Mouse (Mus musculus) G1E (cell line): Measurements from ENCODE around the gene 2310022B05Rik. TPM values are rescaled to one million over a fixed set of nuclear protein-coding genes. Genes with fewer than 3 reads are reported as not detected.

Experiments
- ATAC-seq: 2 replicates; pipeline ENCODE4 v1.8.0; 2016; ENCODE audit warnings: mild to moderate bottlenecking; ENCODE audit not compliant: insufficient number of reproducible peaks, poor library complexity, low FRiP score, severe bottlenecking; ENCODE audit errors: extremely low read depth
- DNase-seq: peaks from one replicate; pipeline ENCODE4 v3.0.0; 2012; ENCODE audit warnings: low spot score
- H3K27me3 ChIP-seq: 2 replicates; pipeline ENCODE4 v1.6.1; 2012; ENCODE audit warnings: mild to moderate bottlenecking, low read length, inconsistent platforms; ENCODE audit not compliant: insufficient read depth
- H3K36me3 ChIP-seq: replicated peaks from 2 replicates; pipeline ENCODE3; 2012; ENCODE audit warnings: mild to moderate bottlenecking, inconsistent platforms
- H3K4me1 ChIP-seq: 2 replicates; pipeline ENCODE4 v1.6.1; 2012; ENCODE audit warnings: low read depth, low read length, inconsistent platforms, mixed read lengths; ENCODE audit not compliant: insufficient read depth
- H3K4me3 ChIP-seq: 2 replicates; pipeline ENCODE4 v1.5.1; 2012; ENCODE audit warnings: low read depth, mild to moderate bottlenecking, inconsistent platforms, low read length, moderate library complexity, mixed read lengths
- H3K9me3 ChIP-seq: replicated peaks from 2 replicates; pipeline ENCODE4 v1.6.1; 2012; ENCODE audit warnings: inconsistent platforms
- CTCF ChIP-seq: IDR thresholded peaks from 2 replicates; pipeline ENCODE4 v1.5.1; 2012; ENCODE audit warnings: low read depth, low read length, inconsistent platforms, mixed read lengths
- GATA1 ChIP-seq: IDR thresholded peaks from 2 replicates; pipeline ENCODE4 v1.6.1; 2012; ENCODE audit warnings: borderline replicate concordance, low read length, inconsistent platforms, mixed read lengths
- GATA2 ChIP-seq: IDR thresholded peaks from 2 replicates; pipeline ENCODE4 v1.6.1; 2012; ENCODE audit warnings: low read depth, low read length, inconsistent platforms, borderline replicate concordance
- POLR2AphosphoS5 ChIP-seq: IDR thresholded peaks from 2 replicates; pipeline ENCODE4 v1.6.1; 2012; ENCODE audit warnings: low read depth, low read length, inconsistent platforms; ENCODE audit not compliant: insufficient replicate concordance
- TAL1 ChIP-seq: conservative IDR thresholded peaks from 2 replicates; pipeline ENCODE4 v1.6.1; 2012; ENCODE audit warnings: low read depth, low read length, inconsistent platforms, mixed read lengths
- polyA plus RNA-seq: library from polyadenylated mRNA; stranded (reverse); fragments of >175 nt; gene quantifications from 2 replicates; pipeline ENCODE4 v1.2.3, GENCODE M21; 2012
- total RNA-seq, 2 experiments: library from RNA; stranded (forward) in 1 of 2; stranded (reverse) in 1 of 2; fragments of 200-1000 nt in 1 of 2; fragments of >200 nt in 1 of 2; fragmentation: Nextera tagmentation in 1 of 2; gene quantifications; 2 replicates each; pipeline ENCODE4 v1.2.3; 2014 to 2017

The 2310022B05Rik gene
- total and polyA plus RNA-seq, 3 experiments, result 5.8 to 26.9 (median 16.8) TPM

- no peak for DNase-seq
- H3K4me3 ChIP-seq, result no peak overlapping the region
- no peaks in the 10 kb centered on the region for H3K9me3 ChIP-seq
- TF ChIP-seq CTCF (no peak), TAL1 (no peak)
- peaks cover 92% of the 10 kb centered on the region for H3K36me3 ChIP-seq
- ATAC-seq, result no peak
- no peaks in the 10 kb centered on the region for H3K27me3 ChIP-seq
- H3K4me1 ChIP-seq, result no peaks in the 10 kb centered on the region
These were observed 37.1 kb upstream of the 2310022B05Rik start for GRCm38 (mm10) chr8:124700271-124700670.

- no peaks in the 10 kb centered on the region for H3K27me3 ChIP-seq
- no peak overlapping the region for H3K4me3 ChIP-seq
- no peak for TF ChIP-seq POLR2AphosphoS5
- TF ChIP-seq GATA1, result no peak
- no peak for TF ChIP-seq CTCF
- no peak for TF ChIP-seq GATA2
- TF ChIP-seq TAL1, result no peak
- ATAC-seq, result no peak
- no peak for DNase-seq
- peaks cover 94% of the 10 kb centered on the region for H3K36me3 ChIP-seq
- no peaks in the 10 kb centered on the region for H3K4me1 ChIP-seq
- no peaks in the 10 kb centered on the region for H3K9me3 ChIP-seq
These were observed 32.4 kb upstream of the 2310022B05Rik start for GRCm38 (mm10) chr8:124695424-124696100.

- H3K9me3 ChIP-seq, result no peaks in the 10 kb centered on the region
- H3K4me1 ChIP-seq, result no peaks in the 10 kb centered on the region
- no peaks in the 10 kb centered on the region for H3K27me3 ChIP-seq
- no peak for TF ChIP-seq GATA1
- no peak for TF ChIP-seq GATA2
- TF ChIP-seq CTCF, result no peak
- TF ChIP-seq TAL1, result no peak
- TF ChIP-seq POLR2AphosphoS5, result no peak
- no peak overlapping the region for H3K4me3 ChIP-seq
- no peak for DNase-seq
- peaks cover 84% of the 10 kb centered on the region for H3K36me3 ChIP-seq
- ATAC-seq, result no peak
These were observed 28.5 kb upstream of the 2310022B05Rik start for GRCm38 (mm10) chr8:124691706-124692105.

- no peak for DNase-seq
- Histone ChIP-seq H3K9me3 (no peaks in the 10 kb centered on the region), H3K36me3 (peaks cover 83% of the 10 kb centered on the region), H3K4me3 (no peak overlapping the region), H3K4me1 (no peaks in the 10 kb centered on the region), H3K27me3 (no peaks in the 10 kb centered on the region)
- TF ChIP-seq CTCF (no peak), GATA1 (no peak), TAL1 (no peak), GATA2 (no peak), POLR2AphosphoS5 (no peak)
- ATAC-seq, result no peak
These were observed 25.7 kb upstream of the 2310022B05Rik start for GRCm38 (mm10) chr8:124688899-124689298.

GRCm38 (mm10) chr8:124682218-124682617 is 19.0 kb upstream of the 2310022B05Rik start:
- no peaks in the 10 kb centered on the region for H3K4me1 ChIP-seq
- no peak overlapping the region for H3K4me3 ChIP-seq
- H3K27me3 ChIP-seq, result no peaks in the 10 kb centered on the region
- TF ChIP-seq TAL1, result no peak
- no peak for TF ChIP-seq GATA1
- TF ChIP-seq POLR2AphosphoS5, result no peak
- TF ChIP-seq CTCF, result no peak
- no peak for TF ChIP-seq GATA2
- no peaks in the 10 kb centered on the region for H3K9me3 ChIP-seq
- no peak for ATAC-seq
- no peak for DNase-seq
- H3K36me3 ChIP-seq, result peaks cover 90% of the 10 kb centered on the region

GRCm38 (mm10) chr8:124681792-124682157 is 18.6 kb upstream of the 2310022B05Rik start:
- DNase-seq (no peak), ATAC-seq (no peak)
- Histone ChIP-seq H3K9me3 (no peaks in the 10 kb centered on the region), H3K27me3 (no peaks in the 10 kb centered on the region), H3K4me1 (no peaks in the 10 kb centered on the region), H3K36me3 (peaks cover 93% of the 10 kb centered on the region), H3K4me3 (no peak overlapping the region)
- no peak for TF ChIP-seq GATA1
- TF ChIP-seq POLR2AphosphoS5, result no peak
- no peak for TF ChIP-seq CTCF
- TF ChIP-seq TAL1, result no peak
- no peak for TF ChIP-seq GATA2
